Mouse (Mus musculus) embryonic fibroblast, embryonic 13.5 days (primary cell): ENCODE measurements around the gene Cwc15.

Source experiments
- CTCF ChIP-seq: IDR thresholded peaks from 2 replicates; pipeline ENCODE4 v1.5.1; 2011; ENCODE audit warnings: mild to moderate bottlenecking, control low read depth, low read length, moderate library complexity, borderline replicate concordance; ENCODE audit not compliant: insufficient read depth
- POLR2A ChIP-seq: IDR thresholded peaks from 2 replicates; pipeline ENCODE4 v1.6.1; 2011; ENCODE audit warnings: low read depth, mild to moderate bottlenecking, control low read depth, low read length, moderate library complexity

- no peak for TF ChIP-seq CTCF
- no peak for TF ChIP-seq POLR2A
Measured at GRCm38 (mm10) chr9:14532283-14532682, 31.9 kb downstream of the Cwc15 start.
